Mouse (Mus musculus) urinary bladder, postnatal 36 days (tissue): ENCODE measurements around the gene Txn2.
A peak's percentile ranks its signal among the peaks of the same experiment; 100 is the strongest.
"Not testable (repeated sequence)": the region's sequence is repeated elsewhere in the genome, so short reads cannot be mapped to it uniquely, and the experiment has no call there.

ENCODE experiments used
- DNase-seq, 2 experiments: peaks; one replicate each; pipeline ENCODE4 v3.0.0; 2022; ENCODE audit warnings: low spot score in 2 of 2, mixed read lengths in 1 of 2

Gene Txn2

GRCm38 (mm10) chr15:77879756-77880155, 49.0 kb downstream of the Txn2 start:
- no peak for DNase-seq

DNA sequence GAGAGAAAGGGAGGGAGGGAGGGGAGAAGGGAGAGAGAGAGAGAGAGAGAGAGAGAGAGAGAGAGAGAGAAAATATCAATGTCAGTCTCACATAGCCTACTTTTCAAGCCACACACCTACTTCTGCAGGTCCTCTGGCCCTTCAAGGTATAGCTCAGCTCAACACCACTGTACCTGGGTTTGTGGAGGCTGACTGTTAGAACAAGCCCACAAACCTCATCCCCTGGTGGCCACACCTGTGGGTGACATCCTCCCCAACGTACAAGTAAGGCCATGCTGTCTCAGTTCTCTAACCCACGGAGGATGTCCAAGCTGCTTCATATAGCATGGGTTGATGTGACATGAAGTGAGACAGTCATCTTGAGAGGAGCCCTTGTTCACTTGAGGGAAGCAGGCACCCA, 51.6 kb downstream of the Txn2 start:
- no peak for DNase-seq

DNA sequence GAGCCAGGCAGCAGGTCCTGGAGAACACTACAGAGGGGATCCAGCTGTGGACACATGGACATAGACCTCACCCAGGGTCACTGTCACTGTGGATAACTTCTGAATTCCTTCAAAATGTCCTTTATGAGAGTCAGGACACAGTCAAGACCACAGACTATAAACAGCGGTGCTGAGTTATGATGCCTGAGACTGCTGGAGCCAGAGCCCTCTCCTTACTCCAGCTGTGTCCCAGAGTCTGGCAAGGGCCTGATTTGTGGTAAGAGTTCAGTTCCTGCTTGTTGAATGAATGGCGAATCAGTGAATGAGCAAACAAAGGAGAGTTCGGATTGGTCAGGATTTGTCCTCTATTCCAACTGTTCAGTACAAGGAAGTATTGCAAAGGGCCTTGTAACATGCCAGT, 52.1 kb downstream of the Txn2 start:
- no peak for DNase-seq

GRCm38 (mm10) chr15:77875953-77876352, 52.9 kb downstream of the Txn2 start:
- no peak for DNase-seq

GRCm38 (mm10) chr15:77874807-77875206, 54.0 kb downstream of the Txn2 start:
- no peak for DNase-seq

DNA sequence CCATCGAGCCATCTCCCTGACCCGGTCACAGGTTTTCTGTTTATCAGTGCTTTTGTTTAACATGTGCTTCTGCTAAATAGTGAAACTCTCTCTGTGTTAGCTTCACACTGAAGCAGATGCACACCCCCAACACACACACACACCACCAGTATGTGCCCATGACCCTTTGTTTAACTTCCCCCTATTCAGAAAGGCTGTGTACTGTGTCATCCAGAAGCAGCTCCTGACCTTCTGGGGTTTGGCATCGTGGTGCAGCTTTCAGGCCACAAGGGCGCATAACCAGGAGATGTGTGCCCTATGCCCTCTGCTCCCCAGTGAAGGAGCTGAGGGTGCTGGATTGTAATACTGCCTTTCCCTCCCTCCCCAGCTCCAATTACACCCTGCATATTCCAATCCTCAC, 54.5 kb downstream of the Txn2 start:
- no peak for DNase-seq

- no peak for DNase-seq
Measured at GRCm38 (mm10) chr15:77873564-77873963, 55.2 kb downstream of the Txn2 start.

DNA sequence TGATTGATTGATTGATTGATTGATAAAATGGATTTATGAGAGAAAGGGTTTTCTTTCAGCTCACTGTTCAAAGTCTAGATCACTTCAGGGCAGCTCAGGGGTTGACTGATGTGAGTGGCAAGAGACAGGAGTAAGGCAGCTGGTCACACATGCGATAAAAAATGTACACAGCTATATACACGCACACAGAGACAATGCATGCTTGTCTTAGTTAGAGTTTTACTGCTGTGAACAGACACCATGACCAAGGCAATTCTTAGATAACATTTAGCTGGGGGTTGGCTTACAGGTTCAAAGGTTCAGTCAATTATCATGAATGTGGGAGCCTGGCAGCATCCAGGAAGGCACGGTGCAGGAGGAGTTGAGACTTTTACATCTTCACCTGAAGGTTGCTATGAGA, 55.8 kb downstream of the Txn2 start:
- no peak for DNase-seq

GRCm38 (mm10) chr15:77868340-77868739, 60.5 kb downstream of the Txn2 start:
- no peak for DNase-seq

GRCm38 (mm10) chr15:77867231-77867968, 61.4 kb downstream of the Txn2 start:
- not testable (repeated sequence) for DNase-seq

DNA sequence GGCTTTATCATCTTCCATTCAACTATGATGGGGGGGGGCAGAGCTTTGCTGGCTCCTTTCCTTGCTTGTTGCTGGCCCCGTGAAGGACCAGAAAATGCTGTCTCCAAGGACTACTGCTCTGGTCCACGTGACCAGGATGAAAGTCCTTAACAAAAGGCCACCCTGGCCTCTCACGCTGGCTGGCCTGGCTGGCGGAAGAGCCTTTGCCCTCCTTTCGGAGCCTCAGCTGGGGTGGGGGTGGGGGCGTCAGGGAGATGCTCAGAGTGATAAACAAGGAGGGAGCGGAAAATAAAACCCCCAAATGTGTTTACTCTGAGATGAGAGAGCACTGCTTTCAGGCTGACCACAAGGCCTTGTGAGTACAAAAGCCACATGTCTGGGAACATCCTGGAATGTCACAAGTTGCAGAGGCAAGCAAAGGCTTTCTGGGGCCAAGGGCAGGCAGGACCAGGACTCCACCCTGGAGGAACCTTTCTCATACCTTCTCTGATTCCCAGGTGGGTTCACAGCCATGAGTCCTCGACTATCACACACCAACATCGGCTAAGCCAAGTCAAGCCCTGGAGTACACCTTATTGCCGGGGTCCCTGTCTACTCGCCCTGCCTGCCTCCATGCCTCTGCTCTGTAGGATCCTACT, 62.1 kb downstream of the Txn2 start:
- peak in 1 of 2 experiments; percentile 21 for DNase-seq
